Mouse (Mus musculus): ENCODE data around the gene Clca2. TPM values are rescaled to one million over a fixed set of nuclear protein-coding genes. Genes with fewer than 3 reads are reported as not detected.

Gene Clca2
- polyA plus RNA-seq, 1 experiment from 2014 or later, result 2.9 TPM

- H3K27ac ChIP-seq (replicated peaks), result no peak overlapping the region
- H3K27me3 ChIP-seq (ENCODE audit: control insufficient read depth, insufficient read depth, low read length), result no peaks in the 10 kb centered on the region
- no peaks in the 10 kb centered on the region for H3K4me1 ChIP-seq (replicated peaks; ENCODE audit: control insufficient read depth, insufficient read depth)
- no peak overlapping the region for H3K4me3 ChIP-seq (ENCODE audit: low read depth, low read length)
- H3K9me3 ChIP-seq (ENCODE audit: control insufficient read depth, low read length), result no peaks in the 10 kb centered on the region
- DNase-seq (ENCODE audit: low spot score) (no peak), ATAC-seq (ENCODE audit: low FRiP score, low TSS enrichment) (no peak)
- no peak overlapping the region for H3K4me2 ChIP-seq (replicated peaks; ENCODE audit: low read depth)
- 58% methylated on average over 4 of the region's 4 CpGs for WGBS
- H3K9ac ChIP-seq (ENCODE audit: low read length), result no peak overlapping the region
- TF ChIP-seq CTCF (IDR thresholded peaks at IDR 0.05; ENCODE audit: low read depth) (no peak), EP300 (optimal IDR thresholded peaks at IDR 0.05) (no peak)
- H3K36me3 ChIP-seq (ENCODE audit: control insufficient read depth, insufficient read depth, low read length), result no peaks in the 10 kb centered on the region
Observed at GRCm38 (mm10) chr3:145140236-145140635, 41.0 kb upstream of the Clca2 start.

- Histone ChIP-seq H3K4me3 (ENCODE audit: low read depth, low read length) (no peak overlapping the region), H3K9ac (ENCODE audit: low read length) (no peak overlapping the region), H3K9me3 (ENCODE audit: control insufficient read depth, low read length) (no peaks in the 10 kb centered on the region), H3K36me3 (ENCODE audit: control insufficient read depth, insufficient read depth, low read length) (peaks cover 5% of the 10 kb centered on the region), H3K27ac (replicated peaks) (no peak overlapping the region), H3K4me1 (replicated peaks; ENCODE audit: control insufficient read depth, insufficient read depth) (no peaks in the 10 kb centered on the region), H3K27me3 (ENCODE audit: control insufficient read depth, insufficient read depth, low read length) (no peaks in the 10 kb centered on the region), H3K4me2 (replicated peaks; ENCODE audit: low read depth) (no peak overlapping the region)
- ATAC-seq (ENCODE audit: low FRiP score, low TSS enrichment) (peak; percentile 71; the same call in 1 of the 2 replicates), DNase-seq (ENCODE audit: low spot score) (peak; percentile 62)
- 4% methylated on average over 3 of the region's 3 CpGs for WGBS
- TF ChIP-seq CTCF (IDR thresholded peaks at IDR 0.05; ENCODE audit: low read depth) (peak; percentile 86), EP300 (optimal IDR thresholded peaks at IDR 0.05) (no peak)
Observed at GRCm38 (mm10) chr3:145131210-145131868, 32.1 kb upstream of the Clca2 start.

- no peak for TF ChIP-seq EP300 (optimal IDR thresholded peaks at IDR 0.05)
- TF ChIP-seq CTCF (IDR thresholded peaks at IDR 0.05; ENCODE audit: low read depth), result no peak
- H3K36me3 ChIP-seq (ENCODE audit: control insufficient read depth, insufficient read depth, low read length), result peaks cover 3% of the 10 kb centered on the region
- no peak overlapping the region for H3K9ac ChIP-seq (ENCODE audit: low read length)
- ATAC-seq (ENCODE audit: low FRiP score, low TSS enrichment) (no peak), DNase-seq (ENCODE audit: low spot score) (no peak)
- no peaks in the 10 kb centered on the region for H3K4me1 ChIP-seq (replicated peaks; ENCODE audit: control insufficient read depth, insufficient read depth)
- no peaks in the 10 kb centered on the region for H3K27me3 ChIP-seq (ENCODE audit: control insufficient read depth, insufficient read depth, low read length)
- H3K9me3 ChIP-seq (ENCODE audit: control insufficient read depth, low read length), result no peaks in the 10 kb centered on the region
- H3K4me2 ChIP-seq (replicated peaks; ENCODE audit: low read depth), result no peak overlapping the region
- H3K27ac ChIP-seq (replicated peaks), result no peak overlapping the region
- H3K4me3 ChIP-seq (ENCODE audit: low read depth, low read length), result no peak overlapping the region
Observed at GRCm38 (mm10) chr3:145129356-145129755, 30.1 kb upstream of the Clca2 start.

- DNase-seq (ENCODE audit: low spot score) (no peak), ATAC-seq (ENCODE audit: low FRiP score, low TSS enrichment) (no peak)
- Histone ChIP-seq H3K4me1 (replicated peaks; ENCODE audit: control insufficient read depth, insufficient read depth) (no peaks in the 10 kb centered on the region), H3K9ac (ENCODE audit: low read length) (no peak overlapping the region), H3K27ac (replicated peaks) (no peak overlapping the region), H3K36me3 (ENCODE audit: control insufficient read depth, insufficient read depth, low read length) (no peaks in the 10 kb centered on the region; the same call in 1 of the 2 replicates), H3K4me3 (ENCODE audit: low read depth, low read length) (no peak overlapping the region), H3K4me2 (replicated peaks; ENCODE audit: low read depth) (no peak overlapping the region), H3K27me3 (ENCODE audit: control insufficient read depth, insufficient read depth, low read length) (no peaks in the 10 kb centered on the region), H3K9me3 (ENCODE audit: control insufficient read depth, low read length) (no peaks in the 10 kb centered on the region)
- WGBS, result 87% methylated on average over 2 of the region's 2 CpGs
- TF ChIP-seq CTCF (IDR thresholded peaks at IDR 0.05; ENCODE audit: low read depth) (no peak), EP300 (optimal IDR thresholded peaks at IDR 0.05) (no peak)
Observed at GRCm38 (mm10) chr3:145126618-145127017, 27.4 kb upstream of the Clca2 start.

GRCm38 (mm10) chr3:145119425-145119824 lies 20.2 kb upstream of the Clca2 start:
- 63% methylated on average over 7 of the region's 7 CpGs for WGBS
- no peaks in the 10 kb centered on the region for H3K36me3 ChIP-seq (ENCODE audit: control insufficient read depth, insufficient read depth, low read length)
- DNase-seq (ENCODE audit: low spot score) (no peak), ATAC-seq (ENCODE audit: low FRiP score, low TSS enrichment) (no peak)
- no peak overlapping the region; the same call in 1 of the 2 replicates for H3K27ac ChIP-seq (replicated peaks)
- no peaks in the 10 kb centered on the region for H3K27me3 ChIP-seq (ENCODE audit: control insufficient read depth, insufficient read depth, low read length)
- no peak for TF ChIP-seq EP300 (optimal IDR thresholded peaks at IDR 0.05)
- no peak for TF ChIP-seq CTCF (IDR thresholded peaks at IDR 0.05; ENCODE audit: low read depth)
- H3K4me1 ChIP-seq (replicated peaks; ENCODE audit: control insufficient read depth, insufficient read depth), result no peaks in the 10 kb centered on the region
- no peak overlapping the region for H3K9ac ChIP-seq (ENCODE audit: low read length)
- peak overlapping the region; percentile 63 for H3K4me3 ChIP-seq (ENCODE audit: low read depth, low read length)
- H3K9me3 ChIP-seq (ENCODE audit: control insufficient read depth, low read length), result no peaks in the 10 kb centered on the region
- H3K4me2 ChIP-seq (replicated peaks; ENCODE audit: low read depth), result peak overlapping the region; percentile 86

- Histone ChIP-seq H3K36me3 (ENCODE audit: control insufficient read depth, insufficient read depth, low read length) (no peaks in the 10 kb centered on the region), H3K27ac (replicated peaks) (peak overlapping the region; percentile 98), H3K4me1 (replicated peaks; ENCODE audit: control insufficient read depth, insufficient read depth) (no peaks in the 10 kb centered on the region), H3K27me3 (ENCODE audit: control insufficient read depth, insufficient read depth, low read length) (no peaks in the 10 kb centered on the region), H3K4me3 (ENCODE audit: low read depth, low read length) (peak overlapping the region; percentile 63), H3K4me2 (replicated peaks; ENCODE audit: low read depth) (peak overlapping the region; percentile 86), H3K9ac (ENCODE audit: low read length) (peak overlapping the region; percentile 89), H3K9me3 (ENCODE audit: control insufficient read depth, low read length) (no peaks in the 10 kb centered on the region)
- no peak for DNase-seq (ENCODE audit: low spot score)
- WGBS, result 2% methylated on average over 14 of the region's 14 CpGs
- TF ChIP-seq EP300 (optimal IDR thresholded peaks at IDR 0.05) (no peak), CTCF (IDR thresholded peaks at IDR 0.05; ENCODE audit: low read depth) (no peak)
- ATAC-seq (ENCODE audit: low FRiP score, low TSS enrichment), result no peak
Observed at GRCm38 (mm10) chr3:145119002-145119358, 19.7 kb upstream of the Clca2 start.
